Mouse (Mus musculus) stomach, embryonic 16.5 days (tissue): Measurements from ENCODE around the gene Nmb. TPM values are rescaled to one million over a fixed set of nuclear protein-coding genes. Genes with fewer than 3 reads are reported as not detected.
"Not testable (repeated sequence)": the region's sequence is repeated elsewhere in the genome, so short reads cannot be mapped to it uniquely, and the experiment has no call there.

Source experiments
- ATAC-seq: fragments of 200-750 bp; cut with Nextera tagmentation; 2 replicates; pipeline ENCODE4 v1.8.0; 2017; ENCODE audit warnings: moderate number of reproducible peaks, moderate TSS enrichment; ENCODE audit not compliant: insufficient read depth, low FRiP score
- H3K27ac ChIP-seq: fragments of 300-500 bp; sonication (generic); 2 replicates; pipeline ENCODE4 v1.5.1; 2014; ENCODE audit warnings: low read length
- H3K27me3 ChIP-seq: fragments of 300-500 bp; sonication (generic); 2 replicates; pipeline ENCODE4 v1.6.1; 2014; ENCODE audit warnings: low read length, control low read depth, mixed read lengths; ENCODE audit not compliant: control insufficient read depth, insufficient read depth
- H3K36me3 ChIP-seq: fragments of 300-500 bp; sonication (generic); 2 replicates; pipeline ENCODE4 v1.6.1; 2014; ENCODE audit warnings: low read length; ENCODE audit not compliant: control insufficient read depth, insufficient read depth
- H3K4me1 ChIP-seq: fragments of 300-500 bp; sonication (generic); 2 replicates; pipeline ENCODE4 v1.6.1; 2014; ENCODE audit warnings: low read length, control low read depth, mixed read lengths; ENCODE audit not compliant: control insufficient read depth, insufficient read depth
- H3K4me2 ChIP-seq: fragments of 300-500 bp; sonication (generic); 2 replicates; pipeline ENCODE4 v1.6.1; 2014; ENCODE audit warnings: low read depth, low read length, mixed read lengths
- H3K4me3 ChIP-seq: fragments of 300-500 bp; sonication (generic); replicated peaks from 2 replicates; pipeline ENCODE4 v1.5.1; 2014; ENCODE audit warnings: mild to moderate bottlenecking, low read length
- H3K9ac ChIP-seq: fragments of 300-500 bp; sonication (generic); 2 replicates; pipeline ENCODE4 v1.6.1; 2014; ENCODE audit warnings: low read length
- H3K9me3 ChIP-seq: fragments of 300-500 bp; sonication (generic); replicated peaks from 2 replicates; pipeline ENCODE4 v1.6.1; 2016; ENCODE audit warnings: low read length, control low read depth; ENCODE audit not compliant: control insufficient read depth
- WGBS: fragments of 180-500 bp; shearing (Covaris S2); extraction: QIAGEN DNeasy Blood & Tissue Kit; methylation state at CpG from one replicate; pipeline ENCODE4 v1.1.7; 2014; 5-methylcytosine and 5-hydroxymethylcytosine counted together
- polyA plus RNA-seq: library from polyadenylated mRNA; unstranded; fragments of >200 nt; fragmentation: Nextera tagmentation; extraction: Ambion mirVana; gene quantifications from 2 replicates; pipeline ENCODE4 v1.2.1, GENCODE M21; 2015

Nmb gene
- 3.5 and 4.4 TPM in 2 replicates for polyA plus RNA-seq

DNA sequence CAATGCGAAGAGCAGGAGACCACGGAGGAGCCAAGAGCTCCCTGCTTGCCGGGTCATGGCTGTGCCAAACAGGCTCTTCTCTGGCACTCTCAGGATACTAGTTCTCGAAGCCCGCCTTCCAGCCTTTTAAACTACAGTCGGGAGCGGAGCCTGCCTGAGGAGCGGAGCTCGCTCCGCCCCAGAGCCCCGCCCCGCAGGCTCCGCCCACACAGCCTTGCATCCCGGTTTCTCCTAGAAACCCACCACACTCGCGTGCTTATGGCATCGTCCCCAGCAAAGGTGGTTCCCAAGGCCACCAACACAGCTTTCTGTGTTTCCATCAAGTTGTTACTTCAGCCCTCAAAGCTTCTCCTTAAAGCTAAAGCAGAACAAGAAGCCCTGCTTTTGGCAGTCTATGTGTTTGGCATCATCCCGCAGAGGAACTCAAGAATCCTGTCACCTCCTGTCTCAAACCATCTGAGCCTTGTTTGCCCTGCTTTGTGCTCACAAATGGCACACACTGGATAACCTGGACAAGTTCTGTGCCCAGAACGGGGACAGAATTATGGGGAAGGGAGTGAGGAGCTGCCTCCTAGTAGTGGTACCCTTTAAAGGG lies at the start of gene Nmb:
Nmb (minus strand) TSS at position 156 of the 595 bp plus-strand sequence.
- WGBS, result 2% methylated on average over 19 of the region's 19 CpGs
- Histone ChIP-seq H3K27ac (no peak within 1 kb of the TSS), H3K4me1 (peaks cover 10% of the 10 kb centered on the region), H3K36me3 (0 out of 2 replicates have a peak, but pooled peaks cover 4% of the 10 kb centered on the region), H3K4me2 (peak within 1 kb of the TSS; percentile 92), H3K27me3 (no peaks in the 10 kb centered on the region), H3K4me3 (peak within 1 kb of the TSS; percentile 52), H3K9me3 (no peaks in the 10 kb centered on the region), H3K9ac (peak within 1 kb of the TSS; percentile 76)
- peak; percentile 57; the same call in 1 of the 2 replicates for ATAC-seq

DNA sequence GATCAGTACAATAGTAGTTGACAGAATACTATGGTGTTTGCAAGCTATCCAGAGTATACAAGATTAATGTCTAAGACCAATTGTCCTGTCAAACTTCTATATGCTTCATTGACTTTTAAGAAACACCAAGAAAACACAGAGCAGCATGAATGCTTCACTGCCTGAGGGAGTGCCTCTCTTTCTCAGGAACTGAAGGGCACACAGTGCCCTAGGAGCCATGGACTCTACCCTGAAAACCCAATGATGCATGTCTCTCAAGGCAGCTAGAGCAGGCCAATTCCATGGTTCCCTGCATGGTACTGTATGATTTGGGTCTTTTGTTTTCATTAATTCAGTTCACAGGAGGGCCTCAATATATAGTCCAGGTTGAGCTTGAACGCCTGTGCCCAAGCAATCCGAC lies 49.4 kb upstream of the Nmb start:
- ATAC-seq, result no peak
- no peak overlapping the region for H3K27ac ChIP-seq

DNA sequence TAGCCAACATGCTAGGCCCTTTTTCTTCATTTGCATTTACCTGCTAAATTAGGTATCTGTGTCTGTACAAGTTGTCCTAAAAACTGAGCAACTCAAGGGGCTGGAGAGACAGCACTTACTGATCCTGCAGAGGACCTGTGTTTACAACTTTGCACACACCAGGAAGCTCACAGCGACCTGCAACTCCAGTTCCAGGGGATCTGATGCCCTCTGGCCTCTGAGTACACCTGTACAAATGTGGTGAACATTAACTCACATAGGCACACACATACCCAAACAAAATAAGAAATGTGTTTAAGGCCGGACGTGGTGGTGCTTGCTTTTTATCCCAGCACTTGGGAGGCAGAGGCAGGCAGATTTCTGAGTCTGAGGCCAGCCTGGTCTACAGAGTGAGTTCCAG lies 47.3 kb upstream of the Nmb start:
- Histone ChIP-seq H3K36me3 (no peaks in the 10 kb centered on the region), H3K4me1 (peaks cover 3% of the 10 kb centered on the region; the same call in 1 of the 2 replicates), H3K27me3 (no peaks in the 10 kb centered on the region), H3K27ac (no peak overlapping the region), H3K4me2 (no peak overlapping the region), H3K4me3 (no peak overlapping the region), H3K9me3 (no peaks in the 10 kb centered on the region), H3K9ac (no peak overlapping the region)
- no peak for ATAC-seq
- WGBS, result 53% methylated on average over 3 of the region's 3 CpGs

More for the DNA sequence above, 49.4 kb upstream of the Nmb start:
- Histone ChIP-seq H3K27me3 (no peaks in the 10 kb centered on the region), H3K9ac (no peak overlapping the region), H3K4me3 (no peak overlapping the region), H3K4me2 (no peak overlapping the region), H3K36me3 (no peaks in the 10 kb centered on the region), H3K9me3 (no peaks in the 10 kb centered on the region), H3K4me1 (no peaks in the 10 kb centered on the region)
- WGBS, result 74% methylated on average over 2 of the region's 2 CpGs

DNA sequence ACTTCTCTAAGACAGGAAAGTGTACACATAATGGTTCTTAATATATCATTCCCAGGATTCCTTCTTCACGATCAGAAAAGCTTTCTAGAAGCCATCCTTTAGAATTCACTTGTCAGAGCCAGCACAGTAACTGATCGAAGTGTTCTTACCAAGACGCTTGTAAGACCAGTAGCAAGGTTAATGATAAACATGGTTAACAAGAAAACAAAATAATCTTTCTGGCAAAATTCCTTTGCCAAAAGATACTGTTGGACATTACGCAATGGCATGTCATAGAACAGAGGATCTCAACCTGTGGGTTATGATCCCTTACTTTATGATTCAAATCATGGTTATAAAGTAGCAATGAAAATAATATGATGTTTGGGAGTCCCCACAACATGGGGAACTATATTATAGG lies 46.6 kb upstream of the Nmb start:
- Histone ChIP-seq H3K27ac (no peak overlapping the region), H3K27me3 (no peaks in the 10 kb centered on the region), H3K9ac (no peak overlapping the region), H3K9me3 (no peaks in the 10 kb centered on the region), H3K36me3 (no peaks in the 10 kb centered on the region), H3K4me2 (no peak overlapping the region), H3K4me3 (no peak overlapping the region), H3K4me1 (peaks cover 6% of the 10 kb centered on the region)
- 82% methylated on average over 4 of the region's 4 CpGs for WGBS
- ATAC-seq, result no peak

DNA sequence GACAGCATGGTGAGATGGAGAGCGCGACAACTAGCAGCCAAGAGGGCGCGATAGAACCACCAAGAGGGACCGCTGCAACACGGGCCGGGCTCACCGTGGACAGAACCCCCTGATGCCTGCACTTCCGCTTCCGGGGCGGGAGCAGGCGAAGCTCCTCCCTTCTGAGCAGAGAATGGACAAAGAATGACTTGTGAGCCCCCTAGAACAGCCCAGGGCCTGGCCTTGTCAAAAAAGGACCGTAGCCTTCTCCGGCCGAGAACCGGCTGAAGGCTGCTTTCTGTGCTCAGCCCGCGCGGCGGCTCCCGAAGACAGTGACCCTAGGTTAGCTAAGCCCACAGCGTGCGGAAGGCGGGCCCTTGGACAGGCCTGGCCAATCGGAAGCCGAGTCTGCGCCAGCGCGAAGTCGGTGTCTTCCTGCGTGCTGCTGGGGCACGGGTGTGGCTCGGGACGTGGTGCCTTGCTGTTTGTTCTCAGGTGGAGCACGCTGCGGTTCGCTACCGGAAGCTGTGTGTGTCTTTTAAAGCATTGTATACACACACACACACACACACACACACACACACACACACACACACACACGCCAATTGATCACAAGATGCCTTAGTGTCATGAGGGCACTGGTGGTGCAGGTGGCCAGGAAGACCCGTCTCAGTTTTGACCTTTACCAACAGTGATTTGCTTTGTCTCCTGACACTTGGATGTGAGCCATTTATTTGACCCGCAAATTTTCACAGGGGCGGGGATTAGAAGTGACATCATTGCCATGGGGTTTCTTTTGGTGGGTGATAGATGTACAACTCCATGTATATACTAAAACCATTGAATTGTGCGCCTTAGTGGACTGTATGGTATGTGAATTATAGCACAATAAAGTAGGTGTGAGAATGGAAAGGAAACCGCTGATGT lies 42.8 kb upstream of the Nmb start, which contains the start of gene Sec11a:
Sec11a (minus strand) TSS at position 336 of the 906 bp plus-strand sequence.
- WGBS, result 2% methylated on average over 44 of the region's 44 CpGs
- Histone ChIP-seq H3K27ac (peak within 1 kb of the TSS; percentile 94), H3K4me3 (peak within 1 kb of the TSS; percentile 81), H3K4me1 (peaks cover 14% of the 10 kb centered on the region), H3K4me2 (peak within 1 kb of the TSS; percentile 88), H3K36me3 (no peaks in the 10 kb centered on the region), H3K9me3 (no peaks in the 10 kb centered on the region), H3K27me3 (no peaks in the 10 kb centered on the region), H3K9ac (peak within 1 kb of the TSS; percentile 84)
- peak; percentile 99 for ATAC-seq

DNA sequence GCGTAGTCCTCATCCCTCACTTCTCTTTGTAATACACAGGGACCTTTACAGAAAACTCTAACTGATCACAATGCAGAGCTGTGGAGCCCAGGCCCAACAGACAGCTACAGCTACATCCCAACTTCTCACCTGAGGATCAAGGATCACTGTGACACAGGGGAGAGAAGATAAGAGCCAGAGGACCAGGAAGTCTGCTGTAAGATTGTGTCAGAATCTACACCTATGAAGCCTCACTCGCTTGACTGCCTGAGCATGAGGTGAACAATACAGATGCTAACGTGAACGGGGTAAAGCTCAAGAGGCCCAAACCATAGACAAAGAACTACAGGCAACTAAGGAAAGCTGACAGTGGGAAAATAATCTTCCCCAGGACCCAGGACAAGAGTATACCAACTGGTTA lies 34.9 kb upstream of the Nmb start:
- WGBS, result 88% methylated on average over 4 of the region's 4 CpGs
- Histone ChIP-seq H3K4me2 (no peak overlapping the region), H3K27ac (no peak overlapping the region), H3K9me3 (no peaks in the 10 kb centered on the region), H3K9ac (no peak overlapping the region), H3K36me3 (no peaks in the 10 kb centered on the region), H3K27me3 (no peaks in the 10 kb centered on the region), H3K4me3 (no peak overlapping the region), H3K4me1 (no peaks in the 10 kb centered on the region; the same call in 1 of the 2 replicates)
- ATAC-seq, result no peak

DNA sequence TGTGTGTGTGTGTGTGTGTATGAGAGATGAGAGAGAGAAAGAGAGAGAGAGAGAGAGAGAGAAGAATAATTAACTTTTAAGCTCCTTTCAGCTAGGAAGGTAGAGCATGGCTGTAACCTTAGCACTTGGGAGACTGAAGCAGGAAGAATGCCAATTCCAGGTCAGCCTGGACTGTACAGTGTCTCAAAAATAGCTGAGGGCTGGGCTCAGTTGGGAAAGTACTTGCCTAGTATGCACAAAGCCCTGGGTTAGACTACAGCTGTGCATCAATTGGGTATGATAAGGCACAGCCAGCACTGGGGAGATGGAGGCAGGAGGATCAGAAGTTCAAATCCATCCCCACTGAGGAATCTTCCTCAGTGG lies 32.4 kb upstream of the Nmb start:
- not testable (repeated sequence) for H3K27ac ChIP-seq, ATAC-seq

DNA sequence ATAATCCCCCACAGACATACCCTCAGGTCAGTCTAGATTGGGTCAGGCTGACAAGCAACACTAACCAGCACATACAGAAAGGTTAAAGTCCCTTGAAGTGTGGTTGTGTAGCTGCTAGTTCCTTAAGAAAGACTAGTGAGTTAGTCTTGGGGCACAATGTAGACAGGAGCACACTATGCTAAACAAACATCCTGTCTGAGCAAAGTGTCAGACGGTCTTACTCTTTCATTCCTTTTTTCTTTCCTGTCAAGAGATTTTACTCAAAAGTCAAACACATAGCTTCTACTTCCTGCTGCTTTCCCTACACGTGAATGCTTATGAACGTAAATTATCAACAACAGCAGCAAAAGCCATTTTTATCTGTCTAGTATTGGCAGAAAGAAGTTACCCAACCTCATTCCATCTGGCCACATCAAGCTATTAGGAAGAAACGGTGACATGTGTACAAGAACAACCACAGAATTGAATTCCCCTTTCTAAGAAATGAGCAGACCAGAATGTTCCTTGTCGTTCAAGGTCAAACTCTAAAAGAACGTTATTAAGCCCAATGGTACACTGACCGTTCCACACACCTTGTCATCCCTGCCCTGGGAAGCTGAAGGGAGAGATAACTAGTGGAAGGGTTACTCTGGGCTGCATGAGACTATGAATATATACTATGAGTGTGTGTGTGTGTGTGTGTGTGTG lies 31.9 kb upstream of the Nmb start:
- WGBS, result 25% methylated on average over 7 of the region's 7 CpGs

More for the DNA sequence above, 32.4 kb upstream of the Nmb start:
- H3K4me2 ChIP-seq, H3K9me3 ChIP-seq, H3K4me1 ChIP-seq, H3K4me3 ChIP-seq, H3K27me3 ChIP-seq, H3K36me3 ChIP-seq, H3K9ac ChIP-seq: not testable (repeated sequence)

DNA sequence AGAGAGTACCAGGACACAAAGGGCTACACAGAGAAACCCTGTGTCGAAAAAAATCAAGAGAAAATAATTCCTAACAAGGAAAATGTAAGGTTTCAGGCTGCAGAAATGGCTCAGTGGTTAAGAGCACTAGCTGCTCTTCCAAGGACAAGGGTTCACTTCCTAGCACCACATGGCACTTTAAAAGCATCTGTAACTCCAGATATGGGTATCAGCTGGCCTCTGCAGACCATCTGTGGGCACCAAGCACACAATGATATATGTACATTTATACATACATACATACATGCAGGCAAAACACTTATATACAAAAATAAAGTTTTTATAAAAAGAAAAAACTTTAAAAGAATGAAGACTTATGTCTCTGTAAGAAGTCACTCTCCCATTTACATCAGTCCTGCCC lies 31.0 kb upstream of the Nmb start:
- no peaks in the 10 kb centered on the region for H3K27me3 ChIP-seq
- 0 out of 2 replicates have a peak, but pooled peaks cover 4% of the 10 kb centered on the region for H3K36me3 ChIP-seq
- H3K27ac ChIP-seq, result no peak overlapping the region
- H3K4me1 ChIP-seq, result no peaks in the 10 kb centered on the region; the same call in 1 of the 2 replicates
- H3K4me3 ChIP-seq, result no peak overlapping the region
- 90% methylated on average over 1 of the region's 1 CpGs for WGBS
- H3K4me2 ChIP-seq, result no peak overlapping the region
- no peak overlapping the region for H3K9ac ChIP-seq
- ATAC-seq, result no peak
- H3K9me3 ChIP-seq, result no peaks in the 10 kb centered on the region

More for the DNA sequence above, 31.9 kb upstream of the Nmb start:
- not testable (repeated sequence) for H3K9ac ChIP-seq, H3K36me3 ChIP-seq, H3K27me3 ChIP-seq, H3K4me2 ChIP-seq, H3K4me3 ChIP-seq, H3K27ac ChIP-seq, ATAC-seq, H3K9me3 ChIP-seq, H3K4me1 ChIP-seq
